Mouse (Mus musculus): ENCODE measurements around the gene Scfd2.

Gene Scfd2

DNA sequence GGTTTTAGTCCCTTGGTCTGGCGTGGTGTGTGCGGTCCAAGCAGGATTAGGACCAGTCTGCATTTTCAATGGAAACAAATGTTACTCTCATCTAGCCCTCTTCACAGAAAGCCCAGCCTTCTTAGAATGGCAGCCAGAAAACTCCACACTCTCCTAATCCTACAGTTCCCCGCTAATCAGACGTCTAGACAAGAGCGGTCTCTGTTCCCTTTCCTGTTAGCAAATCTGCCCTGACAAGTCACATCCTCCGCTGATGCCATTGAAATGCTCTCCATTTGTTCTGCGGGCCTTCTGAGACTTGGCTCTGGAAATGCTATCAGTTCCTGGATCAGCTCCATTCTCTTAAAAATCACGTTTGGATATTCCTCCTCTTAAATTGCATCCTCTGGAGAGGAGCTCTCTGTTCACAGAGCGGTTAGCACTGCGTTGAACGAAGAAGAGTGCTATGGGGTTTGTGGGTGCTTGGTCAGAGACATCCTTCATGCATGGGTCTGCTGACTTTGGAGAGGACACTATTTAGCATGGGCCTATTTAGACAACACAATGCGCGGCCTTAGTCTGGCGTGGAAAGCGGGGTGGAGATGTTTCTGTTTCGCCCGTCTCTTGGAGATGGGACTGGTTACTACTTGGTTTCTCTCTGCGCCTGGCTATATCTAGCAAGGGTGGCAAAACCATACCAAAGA, 358.3 kb downstream of the Scfd2 start:
- no peak for DNase-seq (ENCODE audit: low spot score in 2 of 2)

GRCm38 (mm10) chr5:74172208-74172607, 359.4 kb downstream of the Scfd2 start:
- DNase-seq (ENCODE audit: low spot score in 2 of 2), result no peak

DNA sequence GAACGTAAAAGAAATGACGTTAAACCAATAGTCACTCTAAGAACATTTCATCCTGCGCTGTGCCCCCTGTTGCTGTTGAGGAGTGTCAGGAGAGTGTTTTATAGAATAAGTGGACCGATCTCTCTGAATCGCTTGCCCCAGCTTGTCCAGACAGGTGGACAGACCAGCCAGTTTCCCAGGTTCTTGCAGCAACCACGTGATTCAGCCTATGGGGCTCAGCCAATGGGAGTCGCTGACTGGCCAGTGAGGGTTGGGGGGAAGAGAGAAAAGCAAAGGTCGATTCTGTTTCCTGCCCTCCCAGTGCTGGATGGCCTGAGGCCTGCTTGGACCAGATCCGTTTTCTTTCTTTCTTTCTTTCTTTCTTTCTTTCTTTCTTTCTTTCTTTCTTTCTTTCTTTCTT, 359.8 kb downstream of the Scfd2 start:
- DNase-seq (ENCODE audit: low spot score in 2 of 2), result no peak

DNA sequence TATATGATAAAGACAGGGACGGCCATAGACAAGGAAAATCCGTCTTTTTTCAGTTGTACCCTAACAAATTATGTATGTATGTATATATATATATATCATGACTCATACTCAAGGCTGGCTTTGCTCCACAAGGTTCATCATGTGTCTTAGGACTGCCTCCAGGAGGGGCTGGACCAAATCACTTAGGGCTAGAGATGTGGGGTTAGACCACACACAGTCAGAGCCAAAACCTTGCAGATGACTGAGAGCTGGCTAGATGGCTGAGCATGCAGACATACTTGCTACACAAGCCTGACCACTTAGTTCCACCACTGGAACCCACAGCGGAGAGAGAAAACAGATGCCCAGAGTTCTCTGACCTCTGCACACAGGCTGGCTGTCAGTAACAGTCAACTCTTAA, 363.5 kb downstream of the Scfd2 start:
- no peak for DNase-seq (ENCODE audit: low spot score in 2 of 2)

DNA sequence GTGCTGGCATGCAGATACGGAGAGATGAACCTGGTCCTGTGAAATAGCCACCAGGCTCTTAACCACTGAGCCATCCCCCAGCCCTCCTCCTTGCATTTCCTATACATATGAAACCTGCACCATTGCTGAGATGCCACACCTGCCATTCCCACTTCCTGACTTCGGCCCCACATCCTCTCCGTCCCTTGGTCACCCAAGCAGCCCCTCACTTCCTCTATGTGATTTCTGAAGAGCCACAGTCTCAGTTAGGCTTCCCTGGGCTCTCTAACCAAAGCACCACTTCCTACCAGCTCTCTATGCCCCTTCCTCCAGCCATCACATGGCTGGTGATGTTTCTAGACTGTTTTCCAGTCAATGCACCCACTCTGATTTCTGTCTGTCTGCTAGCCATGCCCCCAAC, 364.9 kb downstream of the Scfd2 start:
- no peak for DNase-seq (ENCODE audit: low spot score in 2 of 2)

DNA sequence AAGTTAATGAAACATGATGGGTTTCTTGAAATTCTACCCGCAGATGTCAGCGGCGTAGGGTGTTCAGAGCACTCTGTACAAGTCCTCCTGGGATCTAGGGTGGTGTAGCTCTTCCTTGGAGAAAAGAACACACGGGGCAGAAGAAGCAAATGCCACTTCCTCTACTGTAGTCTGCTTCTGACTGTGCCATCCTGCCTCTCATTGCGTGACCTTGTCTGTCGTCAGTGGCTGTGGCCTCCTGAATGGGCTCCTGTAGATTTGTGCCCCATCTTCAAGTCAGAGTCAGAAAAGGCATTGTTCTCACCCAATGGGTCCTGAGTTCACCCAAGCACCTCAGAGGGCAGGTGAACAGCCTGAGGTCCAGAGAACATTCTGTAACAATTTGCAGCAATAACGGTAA, 367.0 kb downstream of the Scfd2 start:
- no peak for DNase-seq (ENCODE audit: low spot score in 2 of 2)

DNA sequence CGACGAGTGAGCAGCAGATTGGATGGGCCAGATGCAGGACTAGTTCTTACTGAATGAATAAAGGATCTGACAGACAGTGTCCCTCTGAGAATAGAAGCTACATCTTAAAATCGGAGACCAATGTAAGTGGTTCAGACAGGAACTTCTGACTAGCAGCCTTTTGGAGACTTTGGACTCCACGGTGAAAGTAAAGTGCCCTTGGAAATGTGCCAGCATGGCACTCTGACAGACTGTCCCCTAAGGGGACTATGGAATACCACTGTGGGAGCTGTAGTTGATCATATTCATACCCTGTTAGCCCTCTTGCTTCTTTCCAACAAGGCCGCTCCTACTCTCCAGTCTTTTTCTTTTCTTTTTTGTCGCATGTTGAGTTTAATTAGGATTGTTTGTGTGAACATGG, 368.4 kb downstream of the Scfd2 start:
- no peak for DNase-seq (ENCODE audit: low spot score in 2 of 2)

DNA sequence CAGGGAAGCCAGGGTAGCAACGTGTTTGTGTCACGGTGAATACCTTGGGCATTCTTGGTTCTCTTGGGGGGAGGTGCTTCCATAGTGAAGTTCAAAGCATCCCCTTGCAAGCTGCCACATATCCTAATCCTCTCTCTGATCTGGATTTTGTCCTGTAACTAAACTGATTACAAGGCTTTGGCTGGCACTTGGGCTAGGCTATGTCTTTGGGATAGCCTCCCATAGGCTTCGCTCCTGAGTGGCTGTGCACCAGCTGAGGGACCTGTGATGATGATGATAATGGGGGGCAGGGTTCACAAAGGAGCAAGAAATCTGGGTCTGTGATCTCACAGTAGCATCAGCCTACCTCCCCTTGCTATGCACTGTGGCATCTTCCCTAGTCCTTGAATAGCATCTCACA, 369.5 kb downstream of the Scfd2 start:
- no peak for DNase-seq (ENCODE audit: low spot score in 2 of 2)

DNA sequence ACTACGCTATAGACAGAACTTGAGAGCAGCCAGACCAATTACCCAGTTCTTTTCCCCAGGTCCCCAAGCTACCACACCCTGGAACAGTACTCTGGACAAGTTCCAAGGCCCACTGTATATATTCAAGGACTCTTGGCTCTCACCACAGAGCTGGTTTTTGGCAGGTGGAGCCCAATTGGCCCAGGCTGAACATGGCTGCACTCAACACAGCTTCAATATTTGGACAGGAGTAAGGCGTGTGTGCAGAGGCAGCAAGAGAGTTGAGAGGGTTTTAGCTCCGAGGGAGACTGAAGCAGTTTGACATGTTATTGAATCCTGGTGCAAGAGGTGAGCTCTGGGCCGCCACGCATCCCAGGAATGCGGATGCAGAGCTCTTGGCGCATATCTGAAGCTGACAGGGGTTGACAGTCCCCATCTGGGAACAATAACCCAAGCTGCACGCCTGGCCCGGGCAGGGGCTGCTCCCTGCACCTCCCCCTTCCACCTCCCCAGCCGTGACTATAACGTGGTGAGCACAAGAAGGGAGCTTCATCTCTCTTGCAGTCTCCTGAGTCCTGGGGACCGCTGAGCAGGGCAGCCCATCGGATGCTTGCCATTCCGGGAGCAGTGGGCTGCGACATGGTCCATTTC, 370.1 kb downstream of the Scfd2 start:
- DNase-seq (ENCODE audit: low spot score in 2 of 2), result no peak

DNA sequence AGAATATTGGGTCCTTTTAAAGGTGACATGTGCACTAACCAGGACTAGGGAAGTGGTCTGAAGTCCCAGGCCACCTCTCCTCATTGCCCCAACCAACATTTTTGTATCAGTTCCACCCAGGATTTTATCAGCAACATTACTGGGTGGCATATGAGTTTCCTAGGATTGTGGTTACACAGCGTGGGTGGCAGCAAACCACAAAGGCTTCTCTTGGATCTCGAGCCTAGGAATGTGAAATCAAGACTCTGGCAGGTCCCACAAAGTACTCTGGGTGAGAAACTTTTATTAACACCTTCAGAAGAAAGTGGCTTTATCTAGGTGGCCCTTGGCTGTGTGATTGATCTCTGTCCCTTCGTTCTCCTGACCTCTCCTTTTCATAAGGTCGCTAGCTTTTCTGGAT, 371.2 kb downstream of the Scfd2 start:
- no peak for DNase-seq (ENCODE audit: low spot score in 2 of 2)

GRCm38 (mm10) chr5:74159906-74160305, 371.7 kb downstream of the Scfd2 start:
- no peak for DNase-seq (ENCODE audit: low spot score in 2 of 2)

- no peak for DNase-seq (ENCODE audit: low spot score in 2 of 2)
Measured at GRCm38 (mm10) chr5:74158929-74159632, 372.5 kb downstream of the Scfd2 start.

- DNase-seq (ENCODE audit: low spot score in 2 of 2), result no peak
Measured at GRCm38 (mm10) chr5:74155860-74156351, 375.7 kb downstream of the Scfd2 start.

Measured in spleen, postnatal 10 days (tissue).